Mouse (Mus musculus) heart, embryonic 15.5 days (tissue): ENCODE measurements around the gene Atrx. TPM values are rescaled to one million over a fixed set of nuclear protein-coding genes. Genes with fewer than 3 reads are reported as not detected.
"Not testable (repeated sequence)": the region's sequence is repeated elsewhere in the genome, so short reads cannot be mapped to it uniquely, and the experiment has no call there.

Experiments used
- ATAC-seq: fragments of 200-750 bp; cut with Nextera tagmentation; replicated peaks from 2 replicates; pipeline ENCODE4 v1.8.0; 2017; ENCODE audit warnings: low read depth, moderate TSS enrichment; ENCODE audit not compliant: insufficient number of reproducible peaks, insufficient read depth, low FRiP score
- H3K27ac ChIP-seq: fragments of 300-500 bp; sonication (generic); 2 replicates; pipeline ENCODE4 v1.5.1; 2015; ENCODE audit warnings: mild to moderate bottlenecking, inconsistent platforms
- H3K27me3 ChIP-seq: fragments of 300-500 bp; sonication (generic); 2 replicates; pipeline ENCODE4 v1.6.1; 2015; ENCODE audit warnings: inconsistent platforms
- H3K36me3 ChIP-seq: fragments of 300-500 bp; sonication (generic); 2 replicates; pipeline ENCODE4 v1.6.1; 2015; ENCODE audit warnings: mild to moderate bottlenecking, inconsistent platforms
- H3K4me1 ChIP-seq: fragments of 300-500 bp; sonication (generic); replicated peaks from 2 replicates; pipeline ENCODE4 v1.6.1; 2015; ENCODE audit warnings: inconsistent platforms
- H3K4me2 ChIP-seq: fragments of 300-500 bp; sonication (generic); 2 replicates; pipeline ENCODE4 v1.6.1; 2015; ENCODE audit warnings: inconsistent platforms, mild to moderate bottlenecking, moderate library complexity
- H3K4me3 ChIP-seq: fragments of 300-500 bp; sonication (generic); 2 replicates; pipeline ENCODE4 v1.5.1; 2015; ENCODE audit warnings: mild to moderate bottlenecking, inconsistent platforms
- H3K9ac ChIP-seq: fragments of 300-500 bp; sonication (generic); 2 replicates; pipeline ENCODE4 v1.6.1; 2015; ENCODE audit warnings: mild to moderate bottlenecking, inconsistent platforms
- H3K9me3 ChIP-seq: fragments of 300-500 bp; sonication (generic); replicated peaks from 2 replicates; pipeline ENCODE4 v1.6.1; 2016; ENCODE audit warnings: inconsistent platforms
- WGBS: fragments of 180-500 bp; shearing (Covaris S2); methylation state at CpG from one replicate; pipeline ENCODE4 v1.1.7; 2015; ENCODE audit warnings: mixed read lengths; 5-methylcytosine and 5-hydroxymethylcytosine counted together
- polyA plus RNA-seq: library from polyadenylated mRNA; unstranded; fragments of >200 nt; fragmentation: Nextera tagmentation; extraction: Ambion mirVana; gene quantifications from 2 replicates; pipeline ENCODE4 v1.2.1, GENCODE M21; 2015

Atrx gene
- polyA plus RNA-seq, 1 experiment from 2014 or later = 118 TPM

DNA sequence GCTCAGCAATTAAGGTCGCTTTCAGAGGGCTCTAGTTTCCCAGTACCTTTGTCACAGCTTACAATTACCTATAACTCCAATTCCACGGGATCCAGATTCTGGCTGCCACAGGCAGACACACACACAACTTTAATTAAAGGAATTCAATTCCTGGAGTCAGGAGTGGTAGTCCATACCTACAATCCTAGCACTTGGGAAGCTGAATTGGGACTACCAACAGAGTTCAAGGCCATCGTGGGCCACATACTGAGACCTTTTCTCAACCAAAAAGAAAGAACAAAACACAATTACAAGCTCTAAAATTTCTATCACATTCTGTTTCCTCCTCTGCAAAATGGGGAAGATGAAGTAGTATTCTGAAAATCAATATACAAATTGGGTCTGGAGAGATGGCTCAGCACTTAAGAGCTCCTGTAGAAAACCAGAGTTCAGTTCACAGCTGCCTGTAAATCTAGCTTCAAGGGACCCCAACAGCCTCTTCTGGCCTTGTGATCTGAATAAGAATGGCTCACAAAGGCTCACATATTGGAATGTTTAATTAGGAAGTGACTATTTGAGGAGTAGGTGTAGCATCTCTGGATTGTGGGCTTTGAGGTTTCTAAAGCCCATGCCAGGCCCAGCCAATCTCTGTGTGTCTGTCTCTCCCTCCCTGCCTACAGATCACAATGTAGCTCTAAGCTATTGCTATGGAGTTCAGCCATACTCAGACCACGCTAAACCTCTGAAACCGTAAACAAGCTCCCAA is 4.7 kb downstream of the Atrx start:
- no peaks in the 10 kb centered on the region for H3K9me3 ChIP-seq
- H3K9ac ChIP-seq = no peak overlapping the region
- no peak for ATAC-seq
- H3K36me3 ChIP-seq = no peaks in the 10 kb centered on the region
- no peak overlapping the region for H3K4me2 ChIP-seq
- WGBS = 80% methylated on average over 5 of the region's 5 CpGs
- H3K27me3 ChIP-seq = no peaks in the 10 kb centered on the region
- H3K4me3 ChIP-seq = no peak overlapping the region
- H3K4me1 ChIP-seq = peaks cover 12% of the 10 kb centered on the region
- no peak overlapping the region for H3K27ac ChIP-seq

GRCm38 (mm10) chrX:105923896-105924295 is 5.3 kb downstream of the Atrx start:
- H3K9ac ChIP-seq = no peak overlapping the region
- H3K4me3 ChIP-seq = no peak overlapping the region
- H3K4me2 ChIP-seq = no peak overlapping the region
- peaks cover 12% of the 10 kb centered on the region for H3K4me1 ChIP-seq
- no peak overlapping the region for H3K27ac ChIP-seq
- H3K27me3 ChIP-seq = no peaks in the 10 kb centered on the region
- no peaks in the 10 kb centered on the region for H3K9me3 ChIP-seq
- H3K36me3 ChIP-seq = no peaks in the 10 kb centered on the region
- WGBS = 38% methylated on average over 1 of the region's 1 CpGs
- no peak for ATAC-seq

DNA sequence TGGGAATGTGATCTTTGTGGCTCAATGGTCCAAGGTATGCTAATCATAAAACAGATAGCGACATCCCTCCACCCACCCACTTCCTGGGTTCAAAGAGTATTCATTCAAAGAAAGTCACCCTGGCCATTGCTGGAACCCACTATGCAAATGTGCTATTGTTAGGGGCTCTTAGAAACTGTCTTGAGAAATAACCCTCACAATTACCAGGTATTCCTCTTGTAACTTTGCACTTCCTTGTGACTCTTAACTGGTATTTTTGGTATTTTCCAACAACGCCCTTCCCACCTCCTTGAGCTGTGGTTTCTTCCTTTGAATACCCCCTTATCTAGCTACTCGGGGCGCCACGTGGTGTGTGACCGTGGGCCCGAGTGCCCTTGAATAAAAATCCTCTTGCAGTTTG is 6.2 kb downstream of the Atrx start:
- H3K4me1 ChIP-seq = peaks cover 12% of the 10 kb centered on the region
- H3K4me3 ChIP-seq, H3K9me3 ChIP-seq, H3K4me2 ChIP-seq, H3K36me3 ChIP-seq, H3K27me3 ChIP-seq, ATAC-seq, H3K9ac ChIP-seq, H3K27ac ChIP-seq: not testable (repeated sequence)
- 86% methylated on average over 7 of the region's 7 CpGs for WGBS

GRCm38 (mm10) chrX:105921421-105921820 is 7.8 kb downstream of the Atrx start:
- no peaks in the 10 kb centered on the region for H3K27me3 ChIP-seq
- 73% methylated on average over 2 of the region's 2 CpGs for WGBS

DNA sequence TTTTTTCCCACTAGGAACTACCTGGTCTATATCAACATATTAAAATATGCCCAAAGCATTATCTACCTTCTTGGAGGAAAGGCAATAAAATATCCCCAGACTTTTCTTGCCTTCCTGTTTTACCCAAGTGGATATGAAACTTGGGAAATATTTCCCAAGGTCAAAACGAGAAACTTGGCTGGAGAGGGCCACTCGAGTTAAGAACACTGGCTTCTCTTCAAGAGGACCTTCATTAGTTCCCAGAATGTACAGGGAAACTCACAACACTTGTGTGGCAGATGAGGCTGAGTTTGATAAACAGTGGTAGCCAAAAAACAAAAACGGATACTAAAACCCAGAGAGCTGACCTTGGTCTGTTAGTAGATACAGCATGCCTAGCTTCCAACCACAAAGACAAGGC is 17.5 kb downstream of the Atrx start:
- no peaks in the 10 kb centered on the region for H3K9me3 ChIP-seq
- H3K4me1 ChIP-seq = peaks cover 5% of the 10 kb centered on the region
- H3K36me3 ChIP-seq = no peaks in the 10 kb centered on the region
- no peak overlapping the region for H3K9ac ChIP-seq
- ATAC-seq = no peak
- no peak overlapping the region for H3K4me3 ChIP-seq
- no peaks in the 10 kb centered on the region for H3K27me3 ChIP-seq
- H3K27ac ChIP-seq = no peak overlapping the region
- WGBS = 37% methylated on average over 3 of the region's 3 CpGs
- no peak overlapping the region for H3K4me2 ChIP-seq

More at GRCm38 (mm10) chrX:105921421-105921820, 7.8 kb downstream of the Atrx start:
- Histone ChIP-seq H3K9ac (no peak overlapping the region), H3K4me2 (no peak overlapping the region), H3K9me3 (no peaks in the 10 kb centered on the region), H3K27ac (no peak overlapping the region), H3K4me3 (no peak overlapping the region), H3K4me1 (peaks cover 5% of the 10 kb centered on the region), H3K36me3 (no peaks in the 10 kb centered on the region)
- ATAC-seq = no peak

- Histone ChIP-seq H3K27ac (no peak overlapping the region), H3K36me3 (no peaks in the 10 kb centered on the region), H3K4me1 (no peaks in the 10 kb centered on the region), H3K9me3 (no peaks in the 10 kb centered on the region), H3K4me3 (no peak overlapping the region), H3K9ac (no peak overlapping the region), H3K27me3 (no peaks in the 10 kb centered on the region), H3K4me2 (no peak overlapping the region)
- no peak for ATAC-seq
- WGBS = 81% methylated on average over 1 of the region's 1 CpGs
Measured at GRCm38 (mm10) chrX:105901611-105902010, 27.6 kb downstream of the Atrx start.

GRCm38 (mm10) chrX:105886921-105887320 is 42.3 kb downstream of the Atrx start:
- Histone ChIP-seq H3K27me3 (no peaks in the 10 kb centered on the region), H3K9ac (no peak overlapping the region), H3K4me2 (no peak overlapping the region), H3K9me3 (no peaks in the 10 kb centered on the region), H3K4me1 (no peaks in the 10 kb centered on the region), H3K27ac (no peak overlapping the region), H3K4me3 (no peak overlapping the region), H3K36me3 (no peaks in the 10 kb centered on the region)
- ATAC-seq = no peak
- 62% methylated on average over 2 of the region's 2 CpGs for WGBS

DNA sequence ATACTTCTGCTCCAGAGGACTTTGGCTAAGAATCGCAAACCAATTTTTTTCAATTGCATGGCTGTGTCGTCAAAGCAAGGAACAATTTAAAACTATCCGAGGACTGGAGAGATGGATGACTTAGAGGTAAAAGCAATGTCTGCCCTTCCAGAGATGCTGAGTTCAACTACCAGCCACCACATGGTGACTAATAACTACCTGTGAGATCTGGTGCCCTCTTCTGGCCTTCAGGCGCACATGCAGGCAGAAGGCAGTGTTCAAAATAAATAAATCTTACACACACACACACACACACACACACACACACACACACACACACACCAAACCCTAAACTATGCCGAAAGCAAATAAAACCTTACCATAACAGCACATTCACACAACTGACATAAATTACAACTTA is 64.8 kb downstream of the Atrx start:
- H3K4me3 ChIP-seq = no peak overlapping the region
- no peaks in the 10 kb centered on the region for H3K9me3 ChIP-seq
- H3K4me1 ChIP-seq = no peaks in the 10 kb centered on the region
- 81% methylated on average over 5 of the region's 5 CpGs for WGBS
- no peak overlapping the region for H3K4me2 ChIP-seq
- H3K27ac ChIP-seq = no peak overlapping the region
- ATAC-seq = no peak
- H3K36me3 ChIP-seq = 0 out of 2 replicates have a peak, but pooled peaks cover 6% of the 10 kb centered on the region
- H3K27me3 ChIP-seq = no peaks in the 10 kb centered on the region
- no peak overlapping the region for H3K9ac ChIP-seq

DNA sequence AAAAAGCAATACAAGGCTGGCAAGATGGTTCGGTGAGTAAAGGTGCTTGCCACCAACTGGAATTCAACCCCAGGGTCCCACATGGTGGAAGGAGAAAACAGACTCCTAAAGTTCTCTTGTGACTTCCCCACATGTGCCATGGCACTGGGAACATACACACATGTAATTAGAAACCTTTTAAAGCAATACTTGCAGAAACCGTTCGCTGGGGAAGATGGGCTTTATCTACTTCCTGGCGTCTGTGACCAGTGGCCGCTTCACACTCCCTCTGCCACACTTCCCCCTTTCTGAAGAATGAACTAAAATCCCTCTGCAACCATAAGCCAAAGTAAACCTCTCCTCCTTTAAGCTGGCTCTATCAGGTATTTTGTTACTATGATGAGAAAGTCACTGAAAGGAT is 104.7 kb downstream of the Atrx start:
- ATAC-seq = no peak
- Histone ChIP-seq H3K9me3 (no peaks in the 10 kb centered on the region), H3K4me3 (no peak overlapping the region), H3K9ac (no peak overlapping the region), H3K36me3 (peaks cover 6% of the 10 kb centered on the region; the same call in 1 of the 2 replicates), H3K4me1 (no peaks in the 10 kb centered on the region), H3K27me3 (no peaks in the 10 kb centered on the region), H3K27ac (no peak overlapping the region), H3K4me2 (no peak overlapping the region)
- WGBS = 83% methylated on average over 5 of the region's 5 CpGs

DNA sequence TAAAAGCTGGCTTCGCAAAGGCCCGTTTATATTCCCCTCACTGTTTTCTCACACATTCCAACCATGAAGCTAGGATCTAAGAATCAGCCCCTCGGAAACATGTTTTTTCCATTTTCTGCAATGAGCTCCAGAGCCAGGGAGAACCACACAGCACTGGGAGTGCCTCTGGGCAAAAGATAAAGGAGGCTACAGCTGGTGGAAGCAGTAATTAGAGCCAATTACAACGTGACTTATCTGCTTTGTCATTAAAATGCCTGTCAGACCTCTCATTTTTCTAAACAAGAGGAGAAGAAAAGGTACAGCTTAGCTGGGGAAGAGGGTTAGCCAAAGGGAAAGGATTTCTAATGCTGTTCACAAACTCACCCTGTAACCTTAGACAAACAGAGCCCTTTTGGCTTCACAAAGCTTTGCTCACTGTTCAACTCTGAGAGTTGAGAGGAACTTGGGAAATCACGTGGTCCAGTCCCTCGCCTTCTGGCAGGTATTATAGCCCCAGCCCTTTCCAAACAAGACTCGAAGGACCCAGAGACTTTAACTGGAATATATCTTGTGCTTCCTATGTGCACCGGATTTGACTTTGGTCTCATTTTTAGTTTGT is 134.3 kb downstream of the Atrx start:
- no peaks in the 10 kb centered on the region for H3K27me3 ChIP-seq
- no peak overlapping the region for H3K9ac ChIP-seq
- 57% methylated on average over 8 of the region's 8 CpGs for WGBS
- no peaks in the 10 kb centered on the region for H3K36me3 ChIP-seq
- H3K4me1 ChIP-seq = no peaks in the 10 kb centered on the region
- ATAC-seq = no peak
- H3K4me2 ChIP-seq = no peak overlapping the region
- H3K4me3 ChIP-seq = no peak overlapping the region
- H3K9me3 ChIP-seq = no peaks in the 10 kb centered on the region
- H3K27ac ChIP-seq = no peak overlapping the region

- Histone ChIP-seq H3K9me3 (no peaks in the 10 kb centered on the region), H3K4me3 (no peak overlapping the region), H3K27me3 (no peaks in the 10 kb centered on the region), H3K9ac (no peak overlapping the region), H3K27ac (peak overlapping the region; percentile 37; the same call in 1 of the 2 replicates), H3K4me2 (no peak overlapping the region), H3K4me1 (0 out of 2 replicates have a peak, but pooled peaks cover 3% of the 10 kb centered on the region), H3K36me3 (no peaks in the 10 kb centered on the region)
- 50% methylated on average over 5 of the region's 5 CpGs for WGBS
- ATAC-seq = no peak
Measured at GRCm38 (mm10) chrX:105773281-105773680, 155.9 kb downstream of the Atrx start.

DNA sequence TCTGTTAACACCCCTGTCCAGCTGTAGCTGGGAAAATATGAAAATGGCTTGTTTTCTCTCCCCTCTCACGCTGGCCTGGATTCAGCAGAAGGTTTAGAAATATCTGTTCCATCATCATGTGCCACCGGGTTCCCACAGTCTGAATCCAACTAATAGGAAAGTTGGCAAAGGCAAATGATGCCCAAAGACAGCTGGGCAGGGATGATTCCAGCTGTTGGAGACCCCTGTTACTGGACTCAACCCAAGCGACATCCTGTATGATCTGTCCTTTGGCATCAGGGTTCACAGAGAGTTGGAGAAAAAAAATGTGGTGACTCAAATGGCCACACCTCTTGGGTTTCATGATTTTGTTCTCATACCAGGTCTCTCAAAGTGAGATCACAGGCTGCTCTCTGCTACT is 161.3 kb downstream of the Atrx start:
- Histone ChIP-seq H3K4me2 (no peak overlapping the region), H3K4me1 (peaks cover 13% of the 10 kb centered on the region), H3K27me3 (peaks cover 27% of the 10 kb centered on the region), H3K9ac (no peak overlapping the region), H3K4me3 (no peak overlapping the region), H3K9me3 (no peaks in the 10 kb centered on the region), H3K27ac (no peak overlapping the region), H3K36me3 (no peaks in the 10 kb centered on the region)
- ATAC-seq = no peak
- WGBS = 71% methylated on average over 3 of the region's 3 CpGs
